Mouse (Mus musculus): ENCODE results near the gene Mfng. TPM values are rescaled to one million over a fixed set of nuclear protein-coding genes. Genes with fewer than 3 reads are reported as not detected.

Mfng gene
- polyA plus RNA-seq, 1 experiment from 2014 or later, result 17.2 TPM

- ATAC-seq, result no peak
- Histone ChIP-seq H3K27me3 (replicated peaks; ENCODE audit: control insufficient read depth, insufficient read depth, low read length) (no peaks in the 10 kb centered on the region), H3K9ac (ENCODE audit: low read depth, low read length) (no peak overlapping the region), H3K27ac (ENCODE audit: low read length) (no peak overlapping the region), H3K4me2 (ENCODE audit: low read depth, low read length) (no peak overlapping the region), H3K9me3 (ENCODE audit: control insufficient read depth, low read length) (no peaks in the 10 kb centered on the region; the same call in 1 of the 2 replicates), H3K4me3 (ENCODE audit: low read length) (no peak overlapping the region), H3K4me1 (ENCODE audit: control insufficient read depth, insufficient read depth, low read length) (peaks cover 30% of the 10 kb centered on the region), H3K36me3 (ENCODE audit: control insufficient read depth, insufficient read depth, low read length) (no peaks in the 10 kb centered on the region)
- 72% methylated on average over 14 of the region's 14 CpGs for WGBS
Observed at GRCm38 (mm10) chr15:78782348-78783103, 9.3 kb upstream of the Mfng start.

GRCm38 (mm10) chr15:78780908-78781307, 7.6 kb upstream of the Mfng start:
- no peak overlapping the region for H3K4me3 ChIP-seq (ENCODE audit: low read length)
- H3K36me3 ChIP-seq (ENCODE audit: control insufficient read depth, insufficient read depth, low read length), result no peaks in the 10 kb centered on the region; the same call in 1 of the 2 replicates
- peaks cover 16% of the 10 kb centered on the region for H3K4me1 ChIP-seq (ENCODE audit: control insufficient read depth, insufficient read depth, low read length)
- 62% methylated on average over 7 of the region's 7 CpGs for WGBS
- H3K27ac ChIP-seq (ENCODE audit: low read length), result no peak overlapping the region
- ATAC-seq, result peak; percentile 73
- H3K9me3 ChIP-seq (ENCODE audit: control insufficient read depth, low read length), result no peaks in the 10 kb centered on the region; the same call in 1 of the 2 replicates
- no peak overlapping the region for H3K4me2 ChIP-seq (ENCODE audit: low read depth, low read length)
- no peak overlapping the region for H3K9ac ChIP-seq (ENCODE audit: low read depth, low read length)
- H3K27me3 ChIP-seq (replicated peaks; ENCODE audit: control insufficient read depth, insufficient read depth, low read length), result no peaks in the 10 kb centered on the region

DNA sequence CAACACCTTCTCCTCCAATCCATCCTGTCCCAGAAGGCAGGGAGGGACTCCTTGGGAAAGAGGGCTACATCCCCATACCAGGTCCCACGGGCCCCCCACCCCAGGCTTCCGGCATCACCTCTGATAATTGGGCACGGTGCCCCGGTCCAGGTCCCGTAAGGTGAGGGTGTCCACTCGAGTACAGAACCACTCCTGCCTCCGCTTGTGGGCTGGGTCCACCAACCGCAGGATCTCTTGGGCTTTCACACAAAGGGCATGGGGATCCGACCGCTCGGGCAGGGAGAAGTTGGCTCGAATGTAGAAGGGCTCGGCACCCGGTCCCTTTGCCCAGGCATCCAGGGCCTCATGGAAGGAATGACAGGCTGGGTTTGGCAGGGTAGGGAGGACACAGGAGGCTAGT, 7.1 kb upstream of the Mfng start:
- no peak for ATAC-seq

GRCm38 (mm10) chr15:78779690-78780089, 6.4 kb upstream of the Mfng start:
- Histone ChIP-seq H3K4me2 (ENCODE audit: low read depth, low read length) (no peak overlapping the region), H3K36me3 (ENCODE audit: control insufficient read depth, insufficient read depth, low read length) (peaks cover 2% of the 10 kb centered on the region; the same call in 1 of the 2 replicates), H3K9ac (ENCODE audit: low read depth, low read length) (no peak overlapping the region), H3K4me1 (ENCODE audit: control insufficient read depth, insufficient read depth, low read length) (peaks cover 15% of the 10 kb centered on the region), H3K27me3 (replicated peaks; ENCODE audit: control insufficient read depth, insufficient read depth, low read length) (no peaks in the 10 kb centered on the region), H3K4me3 (ENCODE audit: low read length) (no peak overlapping the region), H3K9me3 (ENCODE audit: control insufficient read depth, low read length) (no peaks in the 10 kb centered on the region; the same call in 1 of the 2 replicates), H3K27ac (ENCODE audit: low read length) (no peak overlapping the region)
- no peak for ATAC-seq
- 84% methylated on average over 5 of the region's 5 CpGs for WGBS

More for the DNA sequence above, 7.1 kb upstream of the Mfng start:
- Histone ChIP-seq H3K4me2 (ENCODE audit: low read depth, low read length) (no peak overlapping the region), H3K9me3 (ENCODE audit: control insufficient read depth, low read length) (no peaks in the 10 kb centered on the region; the same call in 1 of the 2 replicates), H3K27me3 (replicated peaks; ENCODE audit: control insufficient read depth, insufficient read depth, low read length) (no peaks in the 10 kb centered on the region), H3K4me3 (ENCODE audit: low read length) (no peak overlapping the region), H3K36me3 (ENCODE audit: control insufficient read depth, insufficient read depth, low read length) (peaks cover 2% of the 10 kb centered on the region; the same call in 1 of the 2 replicates), H3K27ac (ENCODE audit: low read length) (no peak overlapping the region), H3K4me1 (ENCODE audit: control insufficient read depth, insufficient read depth, low read length) (peaks cover 15% of the 10 kb centered on the region), H3K9ac (ENCODE audit: low read depth, low read length) (no peak overlapping the region)
- WGBS, result 92% methylated on average over 14 of the region's 14 CpGs

DNA sequence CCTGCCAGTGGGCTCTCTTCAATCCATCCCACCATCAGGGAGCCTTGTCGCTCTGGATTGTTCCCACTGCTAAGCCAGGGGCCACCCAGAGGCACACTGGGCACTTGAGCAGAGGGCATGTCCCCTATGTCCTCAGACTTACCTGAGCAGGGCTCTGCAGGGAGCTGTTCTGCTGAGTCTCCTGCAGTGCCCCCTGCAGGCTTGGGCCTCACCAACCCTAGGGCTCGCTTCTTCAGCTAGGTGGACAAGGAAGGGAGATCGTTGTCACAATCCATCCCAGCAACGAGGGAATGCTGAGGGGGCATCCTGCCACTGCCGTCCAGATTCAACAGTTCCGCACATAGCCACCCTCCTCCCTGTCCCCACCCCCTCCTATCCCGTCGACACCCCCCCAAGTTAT, 6.0 kb upstream of the Mfng start:
- no peak overlapping the region for H3K4me2 ChIP-seq (ENCODE audit: low read depth, low read length)
- no peaks in the 10 kb centered on the region; the same call in 1 of the 2 replicates for H3K9me3 ChIP-seq (ENCODE audit: control insufficient read depth, low read length)
- H3K36me3 ChIP-seq (ENCODE audit: control insufficient read depth, insufficient read depth, low read length), result peaks cover 2% of the 10 kb centered on the region; the same call in 1 of the 2 replicates
- H3K27me3 ChIP-seq (replicated peaks; ENCODE audit: control insufficient read depth, insufficient read depth, low read length), result no peaks in the 10 kb centered on the region
- ATAC-seq, result 0 out of 2 replicates have a peak, but pooled peaks have one; percentile 36
- H3K4me1 ChIP-seq (ENCODE audit: control insufficient read depth, insufficient read depth, low read length), result peaks cover 15% of the 10 kb centered on the region
- 74% methylated on average over 8 of the region's 8 CpGs for WGBS
- H3K4me3 ChIP-seq (ENCODE audit: low read length), result no peak overlapping the region
- no peak overlapping the region for H3K27ac ChIP-seq (ENCODE audit: low read length)
- H3K9ac ChIP-seq (ENCODE audit: low read depth, low read length), result no peak overlapping the region

GRCm38 (mm10) chr15:78778077-78778870, 5.0 kb upstream of the Mfng start:
- H3K36me3 ChIP-seq (ENCODE audit: control insufficient read depth, insufficient read depth, low read length), result peaks cover 2% of the 10 kb centered on the region; the same call in 1 of the 2 replicates
- peaks cover 20% of the 10 kb centered on the region for H3K4me1 ChIP-seq (ENCODE audit: control insufficient read depth, insufficient read depth, low read length)
- no peak overlapping the region for H3K4me2 ChIP-seq (ENCODE audit: low read depth, low read length)
- no peaks in the 10 kb centered on the region; the same call in 1 of the 2 replicates for H3K9me3 ChIP-seq (ENCODE audit: control insufficient read depth, low read length)
- no peak overlapping the region for H3K4me3 ChIP-seq (ENCODE audit: low read length)
- no peaks in the 10 kb centered on the region for H3K27me3 ChIP-seq (replicated peaks; ENCODE audit: control insufficient read depth, insufficient read depth, low read length)
- peak overlapping the region; percentile 49; the same call in 1 of the 2 replicates for H3K27ac ChIP-seq (ENCODE audit: low read length)
- peak; percentile 36 for ATAC-seq
- 52% methylated on average over 14 of the region's 15 CpGs for WGBS
- no peak overlapping the region for H3K9ac ChIP-seq (ENCODE audit: low read depth, low read length)

DNA sequence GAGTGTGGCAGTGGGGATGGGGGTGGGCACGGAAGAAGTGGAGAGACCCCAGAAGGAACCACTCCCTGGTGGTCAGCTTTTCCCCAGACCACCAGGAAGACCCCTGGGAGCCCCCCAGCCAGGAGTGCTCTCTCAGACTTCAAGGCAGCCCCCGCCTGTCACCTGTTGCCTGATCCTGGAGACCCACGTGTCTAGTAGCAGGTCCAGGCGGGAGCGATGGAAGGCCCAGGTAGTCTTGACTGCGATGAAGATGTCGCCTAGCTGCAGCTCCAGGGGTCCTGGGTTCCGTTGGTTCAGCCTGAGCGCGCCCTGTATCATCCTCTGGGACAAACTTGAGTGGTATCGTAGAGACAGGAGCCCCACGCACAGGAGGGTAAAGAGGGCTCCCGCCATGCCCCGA, 419 bp downstream of the Mfng start:
- Histone ChIP-seq H3K4me3 (ENCODE audit: low read length) (peak overlapping the region; percentile 40), H3K36me3 (ENCODE audit: control insufficient read depth, insufficient read depth, low read length) (peaks cover 2% of the 10 kb centered on the region; the same call in 1 of the 2 replicates), H3K4me2 (ENCODE audit: low read depth, low read length) (peak overlapping the region; percentile 46), H3K27me3 (replicated peaks; ENCODE audit: control insufficient read depth, insufficient read depth, low read length) (no peaks in the 10 kb centered on the region), H3K9me3 (ENCODE audit: control insufficient read depth, low read length) (peaks cover 6% of the 10 kb centered on the region; the same call in 1 of the 2 replicates), H3K27ac (ENCODE audit: low read length) (peak overlapping the region; percentile 46), H3K9ac (ENCODE audit: low read depth, low read length) (peak overlapping the region; percentile 53), H3K4me1 (ENCODE audit: control insufficient read depth, insufficient read depth, low read length) (0 out of 2 replicates have a peak, but pooled peaks cover 8% of the 10 kb centered on the region)
- 35% methylated on average over 14 of the region's 14 CpGs for WGBS
- no peak for ATAC-seq

DNA sequence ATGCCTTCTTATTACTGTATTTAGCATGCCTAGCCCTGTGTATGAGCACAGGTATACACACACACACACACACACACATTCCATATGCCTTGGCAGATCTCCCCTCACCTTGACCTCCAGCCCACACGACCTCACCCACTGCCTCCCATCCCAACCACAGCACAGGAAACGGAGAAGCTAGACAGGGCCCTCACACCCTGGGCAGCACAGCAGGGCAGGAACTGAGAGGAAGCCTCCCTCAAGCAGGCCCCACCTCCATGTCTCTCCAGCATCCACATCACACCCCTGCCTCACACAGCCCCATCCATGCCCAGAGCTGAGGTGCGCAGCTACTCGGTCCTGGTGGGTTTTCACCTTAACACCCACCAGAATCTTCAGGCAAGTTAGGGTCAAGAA, 909 bp downstream of the Mfng start:
- Histone ChIP-seq H3K4me1 (ENCODE audit: control insufficient read depth, insufficient read depth, low read length) (0 out of 2 replicates have a peak, but pooled peaks cover 8% of the 10 kb centered on the region), H3K9ac (ENCODE audit: low read depth, low read length) (peak overlapping the region; percentile 53), H3K4me3 (ENCODE audit: low read length) (peak overlapping the region; percentile 40), H3K27ac (ENCODE audit: low read length) (peak overlapping the region; percentile 46), H3K9me3 (ENCODE audit: control insufficient read depth, low read length) (peaks cover 6% of the 10 kb centered on the region; the same call in 1 of the 2 replicates), H3K27me3 (replicated peaks; ENCODE audit: control insufficient read depth, insufficient read depth, low read length) (no peaks in the 10 kb centered on the region), H3K4me2 (ENCODE audit: low read depth, low read length) (peak overlapping the region; percentile 46), H3K36me3 (ENCODE audit: control insufficient read depth, insufficient read depth, low read length) (peaks cover 2% of the 10 kb centered on the region; the same call in 1 of the 2 replicates)
- ATAC-seq, result 0 out of 2 replicates have a peak, but pooled peaks have one; percentile 22
- WGBS, result 45% methylated on average over 4 of the region's 4 CpGs

Measured in intestine, embryonic 16.5 days (tissue).